Mouse (Mus musculus) lung, postnatal 0 days (tissue): Measurements from ENCODE around the gene Tbrg4. TPM values are rescaled to one million over a fixed set of nuclear protein-coding genes. Genes with fewer than 3 reads are reported as not detected.

ENCODE experiments used
- ATAC-seq: fragments of 200-750 bp; cut with Nextera tagmentation; 2 replicates; pipeline ENCODE4 v1.8.0; 2017; ENCODE audit warnings: moderate library complexity
- DNase-seq: peaks from one replicate; pipeline ENCODE4 v3.0.0-alpha.2; 2016; ENCODE audit warnings: low spot score
- H3K27ac ChIP-seq: fragments of 300-500 bp; sonication (generic); 2 replicates; pipeline ENCODE4 v1.5.1; 2014; ENCODE audit warnings: antibody characterized with exemption, mild to moderate bottlenecking, low read length, mixed read lengths
- H3K27me3 ChIP-seq: fragments of 300-500 bp; sonication (generic); replicated peaks from 2 replicates; pipeline ENCODE4 v1.6.1; 2014; ENCODE audit warnings: low read length, mixed read lengths; ENCODE audit not compliant: insufficient read depth
- H3K36me3 ChIP-seq: fragments of 300-500 bp; sonication (generic); 2 replicates; pipeline ENCODE4 v1.6.1; 2014; ENCODE audit warnings: low read length, mixed read lengths; ENCODE audit not compliant: insufficient read depth
- H3K4me1 ChIP-seq: fragments of 300-500 bp; sonication (generic); 2 replicates; pipeline ENCODE4 v1.6.1; 2014; ENCODE audit warnings: antibody characterized with exemption, low read depth, low read length, mixed read lengths; ENCODE audit not compliant: insufficient read depth
- H3K4me2 ChIP-seq: fragments of 300-500 bp; sonication (generic); replicated peaks from 2 replicates; pipeline ENCODE4 v1.6.1; 2014; ENCODE audit warnings: low read depth, mild to moderate bottlenecking, low read length, moderate library complexity, mixed read lengths
- H3K4me3 ChIP-seq: fragments of 300-500 bp; sonication (generic); 2 replicates; pipeline ENCODE4 v1.5.1; 2014; ENCODE audit warnings: low read depth, low read length
- H3K9ac ChIP-seq: fragments of 300-500 bp; sonication (generic); replicated peaks from 2 replicates; pipeline ENCODE4 v1.6.1; 2014; ENCODE audit warnings: low read depth, mild to moderate bottlenecking
- H3K9me3 ChIP-seq: fragments of 300-500 bp; sonication (generic); 2 replicates; pipeline ENCODE4 v1.6.1; 2016; ENCODE audit warnings: low read length, mixed read lengths
- CTCF ChIP-seq: IDR thresholded peaks from 2 replicates; pipeline ENCODE4 v1.5.1; 2016; ENCODE audit warnings: antibody characterized with exemption, mild to moderate bottlenecking
- EP300 ChIP-seq: IDR thresholded peaks from 2 replicates; pipeline ENCODE4 v1.6.1; 2016; ENCODE audit warnings: antibody characterized with exemption, mild to moderate bottlenecking, control low read depth
- WGBS: fragments of 180-500 bp; shearing (Covaris S2); extraction: QIAGEN DNeasy Blood & Tissue Kit; methylation state at CpG from one replicate; pipeline ENCODE4 v1.1.7; 2014; 5-methylcytosine and 5-hydroxymethylcytosine counted together
- polyA plus RNA-seq: library from polyadenylated mRNA; unstranded; fragments of >200 nt; fragmentation: Nextera tagmentation; extraction: Ambion mirVana; gene quantifications from 2 replicates; pipeline ENCODE4 v1.2.1, GENCODE M21; 2015

The Tbrg4 gene
- polyA plus RNA-seq, 1 experiment from 2014 or later = 10.9 TPM

- WGBS = 82% methylated on average over 10 of the region's 10 CpGs
- Histone ChIP-seq H3K9ac (no peak overlapping the region), H3K9me3 (no peaks in the 10 kb centered on the region), H3K4me1 (no peaks in the 10 kb centered on the region), H3K27me3 (no peaks in the 10 kb centered on the region), H3K27ac (no peak overlapping the region), H3K36me3 (peaks cover 45% of the 10 kb centered on the region), H3K4me2 (no peak overlapping the region), H3K4me3 (no peak overlapping the region)
- no peak for ATAC-seq
- no peak for TF ChIP-seq EP300
- TF ChIP-seq CTCF = no peak
- DNase-seq = no peak
Observed at GRCm38 (mm10) chr11:6590933-6591675, 34.8 kb downstream of the Tbrg4 start.

- Histone ChIP-seq H3K4me3 (no peak overlapping the region), H3K4me2 (no peak overlapping the region), H3K9ac (no peak overlapping the region), H3K27me3 (no peaks in the 10 kb centered on the region), H3K4me1 (no peaks in the 10 kb centered on the region), H3K27ac (no peak overlapping the region), H3K36me3 (peaks cover 33% of the 10 kb centered on the region), H3K9me3 (no peaks in the 10 kb centered on the region)
- ATAC-seq (no peak), DNase-seq (no peak)
- TF ChIP-seq CTCF (no peak), EP300 (no peak)
- 79% methylated on average over 7 of the region's 7 CpGs for WGBS
Observed at GRCm38 (mm10) chr11:6589838-6590237, 36.0 kb downstream of the Tbrg4 start.

- Histone ChIP-seq H3K27me3 (no peaks in the 10 kb centered on the region), H3K4me1 (no peaks in the 10 kb centered on the region), H3K4me2 (no peak overlapping the region), H3K9me3 (no peaks in the 10 kb centered on the region), H3K36me3 (peaks cover 21% of the 10 kb centered on the region; the same call in 1 of the 2 replicates), H3K4me3 (no peak overlapping the region), H3K27ac (no peak overlapping the region), H3K9ac (no peak overlapping the region)
- no peak for TF ChIP-seq EP300
- no peak for TF ChIP-seq CTCF
- 95% methylated on average over 7 of the region's 7 CpGs for WGBS
- DNase-seq = no peak
- ATAC-seq = no peak
Observed at GRCm38 (mm10) chr11:6588295-6588694, 37.6 kb downstream of the Tbrg4 start.

- H3K27me3 ChIP-seq = no peaks in the 10 kb centered on the region
- H3K9me3 ChIP-seq = no peaks in the 10 kb centered on the region
- no peak overlapping the region for H3K4me3 ChIP-seq
- no peak overlapping the region for H3K27ac ChIP-seq
- no peak for TF ChIP-seq CTCF
- no peak for TF ChIP-seq EP300
- H3K4me2 ChIP-seq = no peak overlapping the region
- ATAC-seq (no peak), DNase-seq (no peak)
- WGBS = 91% methylated on average over 7 of the region's 7 CpGs
- peaks cover 21% of the 10 kb centered on the region; the same call in 1 of the 2 replicates for H3K36me3 ChIP-seq
- no peak overlapping the region for H3K9ac ChIP-seq
- H3K4me1 ChIP-seq = no peaks in the 10 kb centered on the region
Observed at GRCm38 (mm10) chr11:6587249-6587940, 38.5 kb downstream of the Tbrg4 start.

DNA sequence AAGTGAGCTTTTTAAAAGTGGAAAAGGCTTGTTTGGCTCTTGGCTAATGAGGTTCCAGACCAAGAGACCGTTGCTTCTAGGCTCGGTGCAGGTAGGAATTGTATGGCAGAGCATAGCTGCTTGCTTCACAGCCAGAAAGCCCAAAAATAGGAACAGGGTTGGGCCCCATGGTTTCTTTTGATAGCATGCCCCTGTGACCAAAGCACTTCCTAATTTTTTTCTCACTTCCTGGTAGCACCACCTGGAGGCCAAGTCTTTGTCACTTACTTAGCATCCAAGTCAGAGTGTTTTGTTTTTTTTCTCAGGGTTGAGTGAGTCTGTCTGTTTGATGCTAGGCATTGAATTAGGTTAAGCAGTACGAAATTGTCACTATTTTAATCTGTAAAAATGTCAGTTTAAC lies 39.2 kb downstream of the Tbrg4 start:
- H3K4me1 ChIP-seq = no peaks in the 10 kb centered on the region
- no peaks in the 10 kb centered on the region for H3K9me3 ChIP-seq
- no peak overlapping the region for H3K9ac ChIP-seq
- TF ChIP-seq EP300 = no peak
- TF ChIP-seq CTCF = peak; percentile 41
- peaks cover 17% of the 10 kb centered on the region; the same call in 1 of the 2 replicates for H3K36me3 ChIP-seq
- WGBS = 84% methylated on average over 3 of the region's 3 CpGs
- H3K27ac ChIP-seq = no peak overlapping the region
- no peak overlapping the region for H3K4me3 ChIP-seq
- DNase-seq = peak; percentile 57
- 0 out of 2 replicates have a peak, but pooled peaks have one; percentile 38 for ATAC-seq
- no peaks in the 10 kb centered on the region for H3K27me3 ChIP-seq
- no peak overlapping the region for H3K4me2 ChIP-seq

DNA sequence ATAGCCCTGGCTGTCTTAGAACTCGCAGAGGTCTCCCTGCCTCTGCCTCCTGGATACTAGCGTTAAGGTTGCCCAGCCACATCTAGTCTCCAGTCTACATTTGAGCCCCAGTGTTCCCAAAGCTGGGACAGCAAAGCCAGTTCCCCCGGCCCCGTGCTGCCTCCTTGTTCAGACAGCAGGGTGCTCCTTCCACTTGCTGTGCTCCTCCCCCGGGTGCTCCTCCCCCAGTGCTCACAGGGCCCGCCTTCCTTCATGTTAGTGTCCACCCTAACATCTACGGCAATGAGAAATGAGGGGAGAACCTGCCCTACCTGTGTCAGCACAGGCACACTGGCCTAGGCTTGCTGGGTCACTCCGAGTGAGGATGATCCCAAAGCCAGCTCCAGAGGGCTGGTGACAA lies 40.1 kb downstream of the Tbrg4 start:
- no peak for ATAC-seq
- H3K27ac ChIP-seq = no peak overlapping the region
- 87% methylated on average over 8 of the region's 8 CpGs for WGBS

More for the DNA sequence above, 40.1 kb downstream of the Tbrg4 start:
- H3K27me3 ChIP-seq = no peaks in the 10 kb centered on the region
- H3K36me3 ChIP-seq = peaks cover 10% of the 10 kb centered on the region; the same call in 1 of the 2 replicates
- DNase-seq = no peak
- H3K9ac ChIP-seq = no peak overlapping the region
- H3K4me3 ChIP-seq = no peak overlapping the region
- TF ChIP-seq CTCF (no peak), EP300 (no peak)
- H3K4me1 ChIP-seq = no peaks in the 10 kb centered on the region
- H3K9me3 ChIP-seq = no peaks in the 10 kb centered on the region
- H3K4me2 ChIP-seq = no peak overlapping the region
